Mouse (Mus musculus): Measurements from ENCODE around the gene Lhpp.

GRCm38 (mm10) chr7:132597251-132598041, 13.0 kb upstream of the Lhpp start:
- TF ChIP-seq POLR2A (IDR thresholded peaks at IDR 0.05; ENCODE audit: extremely low read depth, insufficient read depth, low read length) (no peak), CTCF (IDR thresholded peaks at IDR 0.05; ENCODE audit: extremely low read depth, insufficient read depth, low read length) (no peak)
